Mouse (Mus musculus): Measurements from ENCODE around the gene Tmem38a. TPM values are rescaled to one million over a fixed set of nuclear protein-coding genes. Genes with fewer than 3 reads are reported as not detected.

The Tmem38a gene
- 0.45 TPM for polyA plus RNA-seq (2014; fragmentation: Illumina TruSeq; extraction: RNeasy Lipid Tissue Mini Kit (QIAGEN cat#74804); ENCODE audit: low replicate concordance)

GRCm38 (mm10) chr8:72571611-72572473 is at the start of gene Tmem38a:
TSS of gene Tmem38a (plus strand) at chr8:72572055.

GRCm38 (mm10) chr8:72547802-72548643 is 23.8 kb upstream of the Tmem38a start, which contains the start of gene Med26:
TSS of gene Med26 (minus strand) at chr8:72548270.

GRCm38 (mm10) chr8:72570633-72571610 is 933 bp upstream of the Tmem38a start, which contains the start of gene Smim7:
TSS of gene Smim7 (minus strand) at chr8:72571088.

Other genes starting within 250 kb of the Tmem38a start
- gene Eps15l1, start 150.6 kb upstream of the Tmem38a start, polyA plus RNA-seq (2014; fragmentation: Illumina TruSeq; extraction: RNeasy Lipid Tissue Mini Kit (QIAGEN cat#74804); ENCODE audit: low replicate concordance), result 33.9 TPM
- not detected for gene Calr3, start 128.2 kb upstream of the Tmem38a start, polyA plus RNA-seq (2014; fragmentation: Illumina TruSeq; extraction: RNeasy Lipid Tissue Mini Kit (QIAGEN cat#74804); ENCODE audit: low replicate concordance)
- 0.37 TPM for gene 1700030K09Rik, start 128.2 kb upstream of the Tmem38a start, polyA plus RNA-seq (2014; fragmentation: Illumina TruSeq; extraction: RNeasy Lipid Tissue Mini Kit (QIAGEN cat#74804); ENCODE audit: low replicate concordance)
- gene Cherp, start 96.8 kb upstream of the Tmem38a start, polyA plus RNA-seq (2014; fragmentation: Illumina TruSeq; extraction: RNeasy Lipid Tissue Mini Kit (QIAGEN cat#74804); ENCODE audit: low replicate concordance), result 4.2 TPM
- gene Slc35e1, start 79.4 kb upstream of the Tmem38a start, polyA plus RNA-seq (2014; fragmentation: Illumina TruSeq; extraction: RNeasy Lipid Tissue Mini Kit (QIAGEN cat#74804); ENCODE audit: low replicate concordance), result 47.7 TPM
- gene Med26, start 23.8 kb upstream of the Tmem38a start, polyA plus RNA-seq (2014; fragmentation: Illumina TruSeq; extraction: RNeasy Lipid Tissue Mini Kit (QIAGEN cat#74804); ENCODE audit: low replicate concordance), result 1.1 TPM
- gene Smim7, start 967 bp upstream of the Tmem38a start, polyA plus RNA-seq (2014; fragmentation: Illumina TruSeq; extraction: RNeasy Lipid Tissue Mini Kit (QIAGEN cat#74804); ENCODE audit: low replicate concordance), result 31.6 TPM
- gene Nwd1, start 74.7 kb downstream of the Tmem38a start, polyA plus RNA-seq (2014; fragmentation: Illumina TruSeq; extraction: RNeasy Lipid Tissue Mini Kit (QIAGEN cat#74804); ENCODE audit: low replicate concordance), result 0.04 TPM
- 5.0 TPM for gene Sin3b, start 151.2 kb downstream of the Tmem38a start, polyA plus RNA-seq (2014; fragmentation: Illumina TruSeq; extraction: RNeasy Lipid Tissue Mini Kit (QIAGEN cat#74804); ENCODE audit: low replicate concordance)
- gene F2rl3, start 189.8 kb downstream of the Tmem38a start, polyA plus RNA-seq (2014; fragmentation: Illumina TruSeq; extraction: RNeasy Lipid Tissue Mini Kit (QIAGEN cat#74804); ENCODE audit: low replicate concordance), result 0.56 TPM